Mouse (Mus musculus) erythroblast, embryonic 14.5 days (primary cell): ENCODE results near the gene Ppp1r32.

Experiments used
- GATA1 ChIP-seq: IDR thresholded peaks from 2 replicates; pipeline ENCODE4 v1.6.1; 2012; ENCODE audit warnings: low read length, inconsistent platforms, mixed read lengths
- TAL1 ChIP-seq: IDR thresholded peaks from 3 replicates; pipeline ENCODE4 v1.6.1; 2012; ENCODE audit warnings: low read length, inconsistent platforms, mixed read lengths

DNA sequence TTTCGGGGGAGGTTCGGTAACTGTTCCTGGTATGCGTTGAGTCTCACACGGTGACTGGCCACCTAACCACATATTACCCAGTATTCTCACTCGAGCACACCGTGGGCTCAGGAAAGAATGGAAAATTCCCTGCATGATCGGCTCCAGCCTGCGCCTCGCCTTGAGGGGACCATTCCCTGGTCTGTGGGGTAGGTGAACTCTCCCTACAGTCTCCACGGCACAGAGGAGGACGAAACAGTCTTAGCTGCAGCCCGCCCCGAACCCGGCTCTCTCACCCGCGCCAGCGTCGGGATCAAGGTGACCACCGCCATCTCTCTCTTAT is 42.0 kb upstream of the Ppp1r32 start:
- no peak for TF ChIP-seq TAL1
- no peak for TF ChIP-seq GATA1
